Mouse (Mus musculus) lung, embryonic 16.5 days (tissue): Measurements from ENCODE around the gene Cbr2. TPM values are rescaled to one million over a fixed set of nuclear protein-coding genes. Genes with fewer than 3 reads are reported as not detected.
"Not testable (repeated sequence)": the region's sequence is repeated elsewhere in the genome, so short reads cannot be mapped to it uniquely, and the experiment has no call there.

ENCODE experiments used
- ATAC-seq: fragments of 200-750 bp; cut with Nextera tagmentation; 2 replicates; pipeline ENCODE4 v1.8.0; 2017; ENCODE audit warnings: low read depth, mild to moderate bottlenecking, moderate library complexity
- H3K27ac ChIP-seq: fragments of 300-500 bp; sonication (generic); 2 replicates; pipeline ENCODE4 v1.5.1; 2014; ENCODE audit warnings: mild to moderate bottlenecking, control low read depth, low read length
- H3K27me3 ChIP-seq: fragments of 300-500 bp; sonication (generic); 2 replicates; pipeline ENCODE4 v1.6.1; 2014; ENCODE audit warnings: low read depth, low read length, mixed read lengths; ENCODE audit not compliant: control insufficient read depth, insufficient read depth
- H3K36me3 ChIP-seq: fragments of 300-500 bp; sonication (generic); 2 replicates; pipeline ENCODE4 v1.6.1; 2014; ENCODE audit warnings: low read length; ENCODE audit not compliant: control insufficient read depth, insufficient read depth
- H3K4me1 ChIP-seq: fragments of 300-500 bp; sonication (generic); replicated peaks from 2 replicates; pipeline ENCODE4 v1.6.1; 2014; ENCODE audit warnings: low read length, mixed read lengths; ENCODE audit not compliant: control insufficient read depth, insufficient read depth
- H3K4me2 ChIP-seq: fragments of 300-500 bp; sonication (generic); 2 replicates; pipeline ENCODE4 v1.6.1; 2014; ENCODE audit warnings: low read depth, low read length, control low read depth
- H3K4me3 ChIP-seq: fragments of 300-500 bp; sonication (generic); 2 replicates; pipeline ENCODE4 v1.5.1; 2014; ENCODE audit warnings: mild to moderate bottlenecking, low read length, control low read depth
- H3K9ac ChIP-seq: fragments of 300-500 bp; sonication (generic); 2 replicates; pipeline ENCODE4 v1.6.1; 2014; ENCODE audit warnings: low read length, control low read depth
- H3K9me3 ChIP-seq: fragments of 300-500 bp; sonication (generic); 2 replicates; pipeline ENCODE4 v1.6.1; 2016; ENCODE audit warnings: low read length; ENCODE audit not compliant: control insufficient read depth
- WGBS: fragments of 180-500 bp; shearing (Covaris S2); extraction: QIAGEN DNeasy Blood & Tissue Kit; methylation state at CpG from one replicate; pipeline ENCODE4 v1.1.7; 2014; 5-methylcytosine and 5-hydroxymethylcytosine counted together
- polyA plus RNA-seq: library from polyadenylated mRNA; unstranded; fragments of >200 nt; fragmentation: Nextera tagmentation; extraction: Ambion mirVana; gene quantifications from 2 replicates; pipeline ENCODE4 v1.2.1, GENCODE M21; 2015

The Cbr2 gene
- polyA plus RNA-seq = 194 and 348 TPM in 2 replicates

- Histone ChIP-seq H3K27ac (peak within 1 kb of the TSS; percentile 70), H3K4me3 (no peak within 1 kb of the TSS), H3K9ac (no peak within 1 kb of the TSS), H3K9me3 (no peaks in the 10 kb centered on the region), H3K4me2 (no peak within 1 kb of the TSS), H3K27me3 (no peaks in the 10 kb centered on the region), H3K4me1 (peaks cover 17% of the 10 kb centered on the region), H3K36me3 (no peaks in the 10 kb centered on the region)
- no peak for ATAC-seq
- WGBS = 68% methylated on average over 12 of the region's 12 CpGs
These were observed at the start of gene Cbr2 for GRCm38 (mm10) chr11:120731858-120732680. Cbr2 (minus strand) TSS chr11:120732114.

- 89% methylated on average over 6 of the region's 6 CpGs for WGBS
- not testable (repeated sequence) for H3K36me3 ChIP-seq, H3K9me3 ChIP-seq, ATAC-seq, H3K9ac ChIP-seq, H3K4me3 ChIP-seq, H3K27me3 ChIP-seq, H3K4me2 ChIP-seq, H3K27ac ChIP-seq
- H3K4me1 ChIP-seq = peaks cover 17% of the 10 kb centered on the region
These were observed 49.4 kb upstream of the Cbr2 start for GRCm38 (mm10) chr11:120781361-120781760.

- H3K27me3 ChIP-seq = no peaks in the 10 kb centered on the region
- no peaks in the 10 kb centered on the region for H3K9me3 ChIP-seq
- no peaks in the 10 kb centered on the region; the same call in 1 of the 2 replicates for H3K36me3 ChIP-seq
- no peak overlapping the region for H3K4me3 ChIP-seq
- WGBS = 89% methylated on average over 1 of the region's 1 CpGs
- H3K27ac ChIP-seq = no peak overlapping the region
- H3K9ac ChIP-seq = no peak overlapping the region
- no peak overlapping the region for H3K4me2 ChIP-seq
- peaks cover 11% of the 10 kb centered on the region for H3K4me1 ChIP-seq
- ATAC-seq = no peak
These were observed 48.0 kb upstream of the Cbr2 start for GRCm38 (mm10) chr11:120779876-120780275.

GRCm38 (mm10) chr11:120777123-120777522, 45.2 kb upstream of the Cbr2 start:
- 33% methylated on average over 6 of the region's 6 CpGs for WGBS

GRCm38 (mm10) chr11:120775774-120776469, 44.0 kb upstream of the Cbr2 start:
- Histone ChIP-seq H3K4me1 (no peaks in the 10 kb centered on the region; the same call in 1 of the 2 replicates), H3K27me3 (no peaks in the 10 kb centered on the region), H3K4me2 (no peak overlapping the region), H3K9me3 (no peaks in the 10 kb centered on the region), H3K36me3 (no peaks in the 10 kb centered on the region), H3K27ac (no peak overlapping the region), H3K9ac (no peak overlapping the region), H3K4me3 (no peak overlapping the region)
- ATAC-seq = peak; percentile 94
- 21% methylated on average over 15 of the region's 15 CpGs for WGBS

More at GRCm38 (mm10) chr11:120777123-120777522, 45.2 kb upstream of the Cbr2 start:
- no peak for ATAC-seq
- Histone ChIP-seq H3K27ac (no peak overlapping the region), H3K4me3 (no peak overlapping the region), H3K27me3 (no peaks in the 10 kb centered on the region), H3K4me1 (no peaks in the 10 kb centered on the region; the same call in 1 of the 2 replicates), H3K36me3 (no peaks in the 10 kb centered on the region; the same call in 1 of the 2 replicates), H3K4me2 (no peak overlapping the region), H3K9me3 (no peaks in the 10 kb centered on the region), H3K9ac (no peak overlapping the region)

- Histone ChIP-seq H3K4me3 (no peak overlapping the region), H3K9me3 (no peaks in the 10 kb centered on the region), H3K9ac (no peak overlapping the region), H3K4me2 (no peak overlapping the region), H3K27me3 (no peaks in the 10 kb centered on the region), H3K4me1 (no peaks in the 10 kb centered on the region; the same call in 1 of the 2 replicates), H3K27ac (no peak overlapping the region), H3K36me3 (no peaks in the 10 kb centered on the region)
- ATAC-seq = no peak
- 81% methylated on average over 7 of the region's 7 CpGs for WGBS
These were observed 41.7 kb upstream of the Cbr2 start for GRCm38 (mm10) chr11:120773463-120774190.

GRCm38 (mm10) chr11:120772749-120773148, 40.8 kb upstream of the Cbr2 start:
- Histone ChIP-seq H3K4me3 (no peak overlapping the region), H3K4me2 (no peak overlapping the region), H3K9ac (no peak overlapping the region), H3K27me3 (no peaks in the 10 kb centered on the region), H3K27ac (no peak overlapping the region), H3K4me1 (no peaks in the 10 kb centered on the region; the same call in 1 of the 2 replicates), H3K36me3 (no peaks in the 10 kb centered on the region), H3K9me3 (no peaks in the 10 kb centered on the region)
- ATAC-seq = no peak
- WGBS = 72% methylated on average over 3 of the region's 3 CpGs

GRCm38 (mm10) chr11:120768206-120768605, 36.3 kb upstream of the Cbr2 start:
- H3K36me3 ChIP-seq = no peaks in the 10 kb centered on the region
- no peaks in the 10 kb centered on the region for H3K27me3 ChIP-seq
- H3K9ac ChIP-seq = no peak overlapping the region
- no peak overlapping the region for H3K27ac ChIP-seq
- no peak for ATAC-seq
- 73% methylated on average over 1 of the region's 1 CpGs for WGBS
- H3K4me2 ChIP-seq = no peak overlapping the region
- no peaks in the 10 kb centered on the region for H3K4me1 ChIP-seq
- no peaks in the 10 kb centered on the region for H3K9me3 ChIP-seq
- H3K4me3 ChIP-seq = no peak overlapping the region

GRCm38 (mm10) chr11:120767023-120767422, 35.1 kb upstream of the Cbr2 start:
- not testable (repeated sequence) for H3K4me1 ChIP-seq, H3K4me3 ChIP-seq, ATAC-seq, H3K27ac ChIP-seq, H3K4me2 ChIP-seq, H3K36me3 ChIP-seq, H3K9me3 ChIP-seq, H3K9ac ChIP-seq, H3K27me3 ChIP-seq
- 41% methylated on average over 3 of the region's 7 CpGs for WGBS
